Mouse (Mus musculus) Muller cell, postnatal 12 days (primary cell): ENCODE measurements at regions not wholly inside any gene's neighbourhood (a gene's known extent, or its start where the extent isn't known, plus 50 kb on each side); places are given as distances from the start of the nearest gene placed in this dataset.
"Not testable (repeated sequence)": the region's sequence is repeated elsewhere in the genome, so short reads cannot be mapped to it uniquely, and the experiment has no call there.

ENCODE experiments used
- DNase-seq: peaks from one replicate; pipeline ENCODE4 v3.0.0-alpha.2; 2015; ENCODE audit errors: inconsistent ontology term

DNA sequence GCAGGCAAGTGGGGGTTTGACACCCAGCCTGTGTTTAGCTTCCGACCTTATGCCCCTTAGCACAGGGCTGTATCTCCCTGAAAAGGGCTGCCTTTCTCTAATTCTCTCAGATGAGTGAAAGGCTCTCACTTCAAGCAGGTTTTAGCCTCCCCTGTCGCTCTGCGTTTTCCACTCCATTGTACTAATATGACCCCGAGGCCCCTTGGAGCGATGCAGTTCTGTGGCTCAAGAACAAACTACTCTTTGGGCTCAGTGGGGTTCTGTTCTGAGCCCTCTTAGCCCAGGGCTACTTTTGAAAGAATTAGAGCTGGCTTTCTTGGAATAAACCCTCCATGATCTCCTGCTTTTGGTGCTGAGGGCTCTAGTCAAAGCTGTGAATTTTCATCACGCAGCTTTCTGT lies 53.4 kb upstream of the Castor2 start:
- DNase-seq: no peak

DNA sequence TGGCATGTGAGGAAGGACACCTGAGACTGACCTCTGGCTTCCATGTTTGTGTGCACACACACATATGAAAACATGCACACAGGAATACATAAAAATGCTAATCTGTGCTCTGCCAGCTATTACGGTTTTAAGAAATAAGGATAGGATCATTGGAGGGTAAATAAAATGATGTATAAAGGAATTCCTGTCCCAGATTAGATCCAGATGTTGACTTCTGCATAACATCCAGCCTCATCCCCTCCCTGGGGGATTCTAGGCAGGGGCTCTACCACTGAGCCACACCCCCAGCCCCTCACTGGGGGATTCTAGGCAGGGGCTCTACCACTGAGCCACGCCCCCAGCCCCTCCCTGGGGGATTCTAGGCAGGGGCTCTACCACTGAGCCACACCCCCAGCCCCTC lies 56.6 kb upstream of the Castor2 start:
- DNase-seq: not testable (repeated sequence)

DNA sequence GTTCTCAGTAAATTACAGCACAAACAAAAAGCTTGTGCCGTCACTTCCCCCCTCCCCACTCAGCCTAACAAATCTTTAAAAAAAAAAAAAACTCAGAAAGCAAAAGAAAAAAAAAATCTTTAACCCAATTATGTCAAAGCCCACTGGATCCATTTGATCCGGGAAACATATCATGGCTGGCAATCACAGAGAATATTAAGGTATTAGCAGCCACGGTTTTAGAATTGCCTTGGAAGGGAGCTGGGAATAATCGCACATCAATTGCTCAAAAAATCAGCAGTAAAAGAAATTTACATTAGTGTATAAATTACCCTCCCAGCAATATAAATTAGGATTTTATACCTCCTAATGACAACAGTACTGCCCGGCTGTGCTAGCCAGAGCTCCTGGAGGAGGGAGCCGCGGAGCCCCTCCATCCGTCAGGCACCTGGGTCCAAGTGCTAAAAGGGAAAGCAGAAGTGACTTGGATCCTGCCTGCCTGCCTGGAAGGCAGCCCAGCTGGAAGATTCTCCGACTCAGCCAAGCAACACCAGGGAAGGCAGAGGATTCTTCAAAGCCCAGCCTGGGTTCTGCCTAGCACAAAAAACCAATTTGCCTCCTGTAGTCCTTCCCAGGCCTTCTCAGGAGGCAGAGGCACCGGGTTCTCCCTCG lies 72.1 kb upstream of the Castor2 start:
- DNase-seq: peak; percentile 31

DNA sequence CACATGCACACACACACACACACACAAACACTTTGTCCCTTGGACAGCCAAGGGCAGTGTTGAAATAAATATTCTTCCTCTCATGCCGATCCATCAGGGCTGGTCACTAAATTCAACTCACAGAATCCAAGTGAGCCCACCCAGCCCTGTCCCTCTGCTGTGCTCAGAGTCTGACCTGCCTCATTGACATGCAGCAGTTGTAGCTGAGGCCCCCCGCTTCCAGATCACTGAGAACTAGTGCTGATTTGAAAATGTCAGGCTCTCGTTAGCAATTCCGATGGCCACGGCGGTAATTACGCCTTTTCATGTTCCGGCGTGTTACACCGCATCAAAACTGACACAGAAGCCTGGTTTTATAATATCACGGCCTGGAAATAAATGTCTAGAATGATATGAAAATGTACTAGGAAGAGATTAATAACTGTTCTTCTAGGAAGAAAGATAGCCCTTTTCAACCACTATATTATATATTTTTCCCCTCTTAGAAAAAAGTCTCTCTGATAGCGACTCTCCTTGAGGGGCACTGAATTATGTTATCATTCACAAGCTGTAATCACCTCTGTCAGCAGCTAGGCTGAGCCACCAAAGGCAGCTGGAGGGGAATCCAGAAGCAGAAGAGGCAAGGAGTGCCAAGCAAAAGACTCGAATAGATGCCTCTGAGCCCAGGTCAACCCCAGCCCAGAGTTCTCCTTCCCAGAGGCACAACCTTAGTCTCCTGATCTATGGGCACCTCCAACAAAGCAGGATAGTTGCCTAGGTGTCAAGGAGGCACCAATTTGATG lies 79.7 kb upstream of the Castor2 start:
- DNase-seq: no peak

DNA sequence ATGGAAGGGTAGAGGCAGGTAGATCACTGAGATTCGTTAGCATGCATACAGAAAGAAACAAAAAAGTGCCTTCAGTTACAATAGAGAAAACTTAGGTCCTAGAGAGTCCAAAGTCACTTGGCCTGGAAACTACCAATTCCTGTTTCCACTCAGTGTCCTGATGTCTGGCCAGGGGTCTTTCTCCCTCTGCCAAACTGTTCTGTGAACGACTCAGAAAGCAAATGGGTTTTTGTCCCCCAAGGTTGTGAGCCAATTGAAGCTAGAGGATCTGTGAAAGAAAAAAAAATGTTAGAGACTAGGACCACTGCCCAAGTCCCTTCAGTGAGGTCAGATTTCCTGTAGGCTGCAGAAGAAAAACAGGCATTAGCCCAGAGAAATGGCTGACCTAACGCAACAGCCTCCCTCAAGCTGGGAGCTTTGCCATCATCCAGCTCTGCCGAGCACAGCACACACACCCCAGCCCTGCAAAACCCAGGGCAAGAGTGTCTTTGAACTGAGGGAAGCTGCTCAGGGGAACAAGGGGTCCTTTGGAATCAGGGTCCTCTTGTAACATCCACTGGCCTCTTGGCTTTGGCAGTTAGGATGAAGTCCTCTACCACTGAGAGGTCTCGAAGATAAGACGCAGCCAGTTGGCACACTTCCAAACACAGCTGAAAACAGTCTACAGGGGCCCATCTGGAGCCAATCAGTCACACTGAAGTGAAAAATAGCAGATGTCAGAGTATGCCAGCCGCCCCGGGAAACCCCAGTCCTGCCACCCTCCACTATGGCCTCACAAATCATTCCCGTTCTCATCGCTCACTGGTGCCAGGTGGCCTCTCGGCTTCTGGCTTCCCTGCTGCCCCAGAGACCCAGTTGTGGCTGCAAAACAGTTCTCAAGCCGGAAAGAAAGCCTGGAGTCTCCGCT lies 85.0 kb upstream of the Castor2 start:
- peak; percentile 80 for DNase-seq

DNA sequence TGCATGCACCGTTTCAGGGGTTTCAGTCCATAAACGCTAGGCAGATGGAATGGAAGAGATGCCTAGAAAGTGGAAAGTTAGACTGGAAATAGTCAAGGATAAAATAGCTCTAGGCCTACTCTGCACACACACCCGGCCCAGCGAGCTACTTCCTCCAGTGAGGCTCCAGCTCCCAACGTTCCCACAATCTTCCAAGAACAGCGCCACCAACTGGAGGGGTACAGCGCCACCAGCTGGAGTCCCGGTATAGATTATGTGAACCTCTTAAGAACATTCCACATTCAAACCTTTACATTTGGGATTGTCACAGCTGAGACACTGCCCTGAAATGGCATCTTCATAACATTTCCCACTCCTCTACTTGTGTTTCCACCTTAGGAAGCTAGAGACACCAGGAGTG lies 86.3 kb upstream of the Castor2 start:
- no peak for DNase-seq

DNA sequence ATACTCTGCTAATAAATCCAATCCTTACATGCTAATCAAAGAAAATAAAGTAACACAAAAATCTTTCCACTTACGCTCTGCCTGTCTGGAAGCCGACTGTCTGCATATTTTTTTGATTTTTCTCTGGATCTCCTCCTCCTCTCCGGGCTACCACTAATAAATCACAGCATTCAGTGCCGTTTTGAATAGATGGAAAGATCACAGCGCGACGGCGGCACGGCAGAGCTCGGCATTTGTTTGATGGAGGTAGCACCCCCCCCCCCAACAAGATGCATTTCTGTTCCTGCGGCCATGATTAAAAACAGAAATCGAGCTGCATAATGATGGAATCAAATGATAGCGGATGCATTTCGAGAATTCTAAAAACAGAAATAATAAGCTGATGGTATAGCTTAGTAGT lies 89.7 kb upstream of the Castor2 start:
- no peak for DNase-seq

DNA sequence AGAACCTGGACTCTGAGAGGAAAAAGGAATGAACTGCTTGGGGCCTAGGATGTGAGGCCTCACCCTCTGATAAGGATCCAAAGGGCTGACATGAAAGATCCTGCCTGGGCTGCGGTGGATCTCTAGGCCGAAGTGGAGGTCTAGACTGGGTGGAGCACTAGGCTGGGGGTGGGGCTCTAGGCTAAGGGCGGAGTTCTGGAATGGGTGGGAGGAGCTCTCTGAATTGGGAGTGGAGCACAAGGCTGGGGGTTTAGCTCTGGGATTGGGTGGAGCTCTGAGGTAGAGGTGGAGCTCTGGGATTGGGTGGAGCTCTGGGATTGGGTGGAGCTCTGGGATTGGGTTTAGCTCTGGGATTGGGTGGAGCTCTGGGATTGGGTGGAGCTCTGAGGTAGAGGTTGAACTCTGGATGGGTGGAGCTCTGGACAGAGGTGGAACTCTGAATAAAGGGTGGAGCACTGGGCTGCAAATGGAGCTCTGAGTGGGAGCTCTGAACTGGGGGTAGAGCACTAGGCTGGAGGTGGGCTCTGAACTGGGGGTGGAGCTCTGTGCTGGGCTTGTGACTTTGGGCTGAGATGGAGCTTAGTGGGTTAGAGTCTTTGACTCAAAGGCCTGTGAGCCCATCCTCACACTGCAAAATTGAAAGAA lies 92.3 kb upstream of the Castor2 start:
- no peak for DNase-seq

DNA sequence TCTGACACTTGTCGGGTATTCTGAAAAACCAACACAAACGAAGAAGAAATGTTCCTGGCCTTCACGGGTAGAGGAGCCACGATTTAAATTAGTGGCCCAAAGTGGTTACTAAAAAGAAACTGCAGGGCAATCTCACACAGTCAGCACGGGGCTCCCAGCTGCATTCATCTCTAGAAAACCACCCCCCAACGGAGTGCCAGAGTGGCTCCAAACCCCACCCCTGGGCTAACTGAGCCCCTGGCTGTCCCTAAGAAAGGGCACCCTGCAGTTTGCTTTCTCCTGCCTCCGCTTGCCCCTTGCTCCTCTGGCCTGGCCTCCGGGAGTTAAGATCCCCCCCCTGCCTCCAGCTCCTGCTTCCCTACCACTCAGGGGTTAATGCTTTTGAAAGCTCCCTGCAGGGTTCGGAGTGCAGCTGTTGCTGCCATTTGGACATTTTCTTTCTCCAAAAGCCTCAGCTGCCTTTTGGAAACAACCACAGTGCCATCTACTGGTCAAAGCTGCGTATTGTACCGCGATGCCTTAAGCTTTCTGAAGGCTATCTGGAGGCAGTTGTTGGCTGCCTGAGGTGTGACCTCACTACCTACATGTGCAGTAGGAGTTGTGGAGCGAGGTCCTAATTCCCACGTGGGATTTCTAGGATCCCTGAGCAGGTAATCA lies 92.9 kb upstream of the Castor2 start:
- peak; percentile 82 for DNase-seq

DNA sequence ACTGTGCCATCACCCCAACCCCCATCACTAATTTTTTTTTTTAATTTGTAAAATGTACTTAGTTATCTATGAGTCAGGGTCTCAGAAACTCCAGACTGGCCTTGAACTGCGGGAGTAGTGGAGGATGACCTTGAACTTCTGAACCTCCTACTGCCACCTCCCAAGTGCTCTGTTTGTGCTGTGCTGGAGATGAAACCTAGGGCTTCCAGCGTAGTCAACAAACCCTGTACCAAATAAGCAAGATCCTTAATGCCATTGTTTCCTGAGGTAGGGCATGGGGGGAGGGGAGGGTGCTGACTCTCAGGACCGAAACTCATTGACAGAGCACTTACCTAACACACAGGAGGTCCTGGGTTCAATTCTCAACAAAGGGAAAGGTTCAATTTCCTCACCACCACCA lies 93.5 kb upstream of the Castor2 start:
- DNase-seq: no peak

DNA sequence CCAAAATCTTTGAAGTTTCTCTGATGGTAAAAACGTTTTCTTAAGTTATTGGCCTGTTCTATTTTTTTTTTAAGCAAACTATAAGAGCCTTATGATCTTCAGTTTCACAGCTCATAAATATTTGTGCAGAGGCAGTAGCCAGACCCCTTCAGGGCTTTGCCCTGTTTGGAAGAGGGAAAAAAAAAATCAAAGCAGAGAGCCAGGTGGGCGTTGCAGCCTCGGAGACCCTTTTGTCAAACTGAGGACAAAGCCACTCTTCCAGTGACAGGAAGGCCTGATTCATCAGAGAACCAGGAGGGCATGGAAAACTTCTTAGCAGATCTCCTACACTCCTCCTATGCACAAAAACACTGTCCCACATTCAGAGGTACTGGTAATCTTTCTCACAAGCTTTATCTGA lies 99.4 kb upstream of the Castor2 start:
- DNase-seq: no peak

DNA sequence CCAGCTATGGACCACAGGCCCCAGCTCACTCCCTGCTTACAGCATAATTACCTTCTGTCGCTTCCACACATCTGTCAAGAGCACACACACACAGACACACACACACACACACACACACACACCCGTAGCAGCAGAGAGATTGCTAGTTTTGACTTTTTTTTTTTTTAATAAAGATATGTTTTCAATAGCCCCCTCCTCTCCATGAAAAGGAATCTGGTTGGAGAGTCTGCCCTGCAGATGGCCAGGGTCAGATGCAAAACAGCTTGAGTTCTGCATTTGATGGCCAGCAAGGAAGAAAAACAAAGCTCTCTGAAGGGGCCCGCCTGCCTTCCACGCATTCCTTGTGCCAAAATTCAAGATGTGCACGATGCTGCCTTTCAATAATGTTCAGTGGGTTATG lies 99.8 kb upstream of the Castor2 start:
- no peak for DNase-seq

DNA sequence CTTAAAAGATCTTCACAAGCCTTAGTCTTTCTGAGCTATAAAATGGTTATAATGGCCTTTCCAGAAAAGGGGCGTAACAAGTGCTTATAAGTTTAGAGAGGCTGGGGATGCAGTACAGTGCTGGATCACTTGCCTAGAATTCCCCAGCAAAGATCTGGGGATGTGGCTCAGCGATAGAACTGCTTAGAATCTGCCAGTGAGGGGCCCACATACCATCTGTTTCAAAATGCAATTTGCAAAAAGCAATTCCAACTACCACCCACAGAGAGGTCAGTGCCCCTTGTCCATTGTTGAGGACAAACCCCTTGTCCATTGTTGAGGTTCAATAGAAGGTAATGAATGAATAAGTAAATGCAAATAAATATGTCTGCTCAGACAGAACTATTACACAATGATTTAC lies 107.5 kb upstream of the Castor2 start:
- no peak for DNase-seq

DNA sequence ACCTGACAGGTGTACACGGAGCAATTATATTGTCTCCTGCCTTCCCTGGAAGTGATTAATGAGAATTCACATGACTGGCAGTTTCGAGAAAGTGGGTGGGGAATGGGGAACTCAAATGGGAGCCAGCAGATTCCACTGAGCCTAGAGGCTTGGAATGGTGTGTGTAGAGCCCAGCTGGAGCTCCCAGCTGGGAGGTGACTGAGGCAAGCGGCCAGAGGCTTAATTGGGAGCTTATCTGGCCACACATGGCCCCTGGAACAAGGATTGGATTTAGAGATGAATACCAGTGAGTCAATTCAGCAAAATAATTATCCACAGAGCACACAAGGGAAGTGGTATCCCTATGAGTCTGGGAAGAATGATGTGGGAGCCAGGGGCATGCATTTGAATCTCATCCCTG lies 108.0 kb upstream of the Castor2 start:
- DNase-seq: peak; percentile 94

DNA sequence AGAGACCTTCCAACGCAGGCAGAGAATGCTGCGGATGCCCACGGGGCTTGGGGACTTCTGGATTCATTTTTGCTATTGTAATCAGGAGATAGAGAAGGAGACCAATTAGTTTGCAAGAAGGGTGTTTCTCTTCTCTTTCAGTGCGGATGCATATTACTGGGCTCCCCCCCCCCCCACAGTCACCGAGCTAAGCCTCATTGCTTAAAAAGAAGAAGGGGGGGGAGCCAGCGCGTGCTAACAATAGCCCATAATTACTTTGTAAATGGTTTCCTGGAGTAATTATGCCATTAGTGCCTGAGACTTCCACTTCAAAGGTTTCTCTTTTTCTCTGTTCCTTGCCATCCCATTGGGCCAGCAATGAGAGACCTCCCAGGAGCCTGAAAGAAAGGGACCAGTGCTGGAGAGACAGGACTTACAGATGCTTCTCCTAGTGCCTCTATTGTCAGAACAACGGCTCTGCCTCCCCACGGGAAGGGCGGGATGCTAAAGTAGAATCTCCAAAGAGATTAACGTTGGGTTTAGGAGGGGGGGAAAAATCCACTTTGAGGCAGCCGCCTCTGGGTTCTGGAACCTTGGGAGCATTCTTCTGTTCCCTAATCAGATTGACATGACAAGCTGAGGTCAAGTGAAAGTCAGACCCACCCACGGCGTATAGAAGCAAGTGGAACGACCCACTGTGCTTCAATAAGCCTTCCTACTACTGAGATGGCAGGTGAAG lies 116.1 kb upstream of the Castor2 start:
- DNase-seq: peak; percentile 85

DNA sequence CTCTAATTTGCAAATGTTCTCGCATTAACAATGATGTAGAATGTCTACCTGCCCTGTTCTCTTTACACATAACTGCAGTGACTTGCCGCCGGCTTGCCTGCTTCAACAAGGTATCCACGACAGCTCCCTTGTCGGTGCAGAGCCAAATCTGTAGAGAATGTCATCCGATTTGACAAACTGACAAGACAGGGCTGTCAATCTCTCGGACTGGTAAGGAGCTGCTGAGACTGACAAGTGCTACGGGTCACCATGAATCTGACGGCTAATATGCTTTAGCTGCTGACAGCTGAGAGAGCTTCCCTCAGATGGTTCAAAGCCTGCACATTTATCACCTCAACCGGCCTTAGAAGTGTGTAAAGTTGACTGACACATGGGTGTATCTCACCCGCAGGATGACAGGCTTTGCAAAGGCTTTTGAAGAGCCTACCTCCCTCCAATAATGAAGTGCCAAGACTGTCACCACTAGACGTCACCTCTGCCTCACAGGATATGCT lies 129.0 kb upstream of the Castor2 start:
- no peak for DNase-seq

DNA sequence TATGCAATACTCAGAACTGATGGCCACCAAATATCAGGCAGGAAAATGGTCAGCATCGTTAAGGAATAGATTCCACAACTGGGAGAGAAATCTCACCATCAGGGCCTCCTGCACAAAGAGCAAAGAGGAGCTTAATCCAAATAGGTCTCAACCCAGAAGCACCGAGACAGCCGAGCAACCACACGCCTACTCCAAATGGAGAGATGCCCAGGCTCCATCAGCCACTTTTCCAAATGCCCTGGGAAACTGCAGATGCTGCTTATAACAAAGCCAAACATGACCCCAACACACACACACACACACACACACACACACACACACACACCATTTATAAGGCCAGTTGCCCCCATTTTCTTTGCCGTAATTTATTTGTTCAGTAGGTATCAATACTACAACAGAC lies 136.2 kb upstream of the Castor2 start:
- no peak for DNase-seq

DNA sequence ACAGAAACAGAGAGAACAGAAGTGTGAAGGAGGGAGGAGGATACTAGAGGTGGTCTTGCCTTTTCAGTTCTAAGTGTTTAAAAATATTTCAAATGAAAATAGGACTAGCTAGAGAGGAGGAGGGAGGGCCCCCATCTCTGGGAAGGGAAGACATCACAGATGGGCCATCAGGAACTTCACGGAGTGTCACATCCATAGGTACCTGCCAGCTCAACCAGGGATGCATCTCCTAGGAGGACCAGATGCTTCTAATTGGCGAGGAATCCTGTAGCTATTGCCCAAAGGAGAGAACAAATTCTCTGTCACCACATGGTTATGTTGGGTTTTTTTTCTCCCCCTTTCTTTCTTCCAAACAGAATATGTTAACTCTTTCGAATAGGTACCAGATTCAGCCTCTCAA lies 158.7 kb upstream of the Castor2 start:
- no peak for DNase-seq

DNA sequence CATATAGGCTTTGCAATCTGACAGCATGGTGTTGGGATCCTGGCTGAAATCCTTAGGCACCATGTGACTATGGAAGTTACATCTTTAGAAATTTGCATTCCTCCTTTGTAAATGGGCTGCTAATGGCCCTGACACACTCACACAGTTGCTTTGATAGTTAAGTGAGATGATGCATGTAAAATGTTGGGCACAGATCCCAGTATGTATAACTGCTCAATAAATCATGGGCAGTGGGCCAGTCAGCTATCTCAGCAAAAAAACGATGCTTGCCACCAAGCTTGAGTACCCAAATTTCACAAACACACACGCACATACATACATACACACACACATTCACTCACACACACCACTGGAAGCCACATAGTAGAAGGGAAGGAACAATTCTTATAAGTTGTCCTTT lies 159.5 kb upstream of the Castor2 start:
- peak; percentile 19 for DNase-seq
